Mouse (Mus musculus) liver, embryonic 12.5 days (tissue): ENCODE measurements around the gene Zscan5b. TPM values are rescaled to one million over a fixed set of nuclear protein-coding genes. Genes with fewer than 3 reads are reported as not detected.
A peak's percentile ranks its signal among the peaks of the same experiment; 100 is the strongest.
"Not testable (repeated sequence)": the region's sequence is repeated elsewhere in the genome, so short reads cannot be mapped to it uniquely, and the experiment has no call there.

Experiments
- ATAC-seq: fragments of 200-750 bp; cut with Nextera tagmentation; 2 replicates; pipeline ENCODE4 v1.8.0; 2017; ENCODE audit warnings: moderate number of reproducible peaks, mild to moderate bottlenecking, moderate library complexity
- H3K27ac ChIP-seq: fragments of 300-500 bp; sonication (generic); 2 replicates; pipeline ENCODE4 v1.5.1; 2016; ENCODE audit warnings: mild to moderate bottlenecking
- H3K27me3 ChIP-seq: fragments of 300-500 bp; sonication (generic); replicated peaks from 2 replicates; pipeline ENCODE4 v1.6.1; 2016; ENCODE audit warnings: mild to moderate bottlenecking, moderate library complexity
- H3K36me3 ChIP-seq: fragments of 300-500 bp; sonication (generic); 2 replicates; pipeline ENCODE4 v1.6.1; 2016; ENCODE audit warnings: mild to moderate bottlenecking, moderate library complexity
- H3K4me1 ChIP-seq: fragments of 300-500 bp; sonication (generic); 2 replicates; pipeline ENCODE4 v1.6.1; 2016
- H3K4me2 ChIP-seq: fragments of 300-500 bp; sonication (generic); 2 replicates; pipeline ENCODE4 v1.6.1; 2016; ENCODE audit warnings: mild to moderate bottlenecking, moderate library complexity
- H3K4me3 ChIP-seq: fragments of 300-500 bp; sonication (generic); 2 replicates; pipeline ENCODE4 v1.5.1; 2016; ENCODE audit warnings: mild to moderate bottlenecking, moderate library complexity
- H3K9ac ChIP-seq: fragments of 300-500 bp; sonication (generic); 2 replicates; pipeline ENCODE4 v1.6.1; 2016; ENCODE audit warnings: mild to moderate bottlenecking, moderate library complexity
- H3K9me3 ChIP-seq: fragments of 300-500 bp; sonication (generic); replicated peaks from 2 replicates; pipeline ENCODE4 v1.6.1; 2016; ENCODE audit warnings: mild to moderate bottlenecking, moderate library complexity
- WGBS: fragments of 180-500 bp; shearing (Covaris S2); methylation state at CpG from one replicate; pipeline ENCODE4 v1.1.7; 2016; ENCODE audit not compliant: insufficient replicate concordance; 5-methylcytosine and 5-hydroxymethylcytosine counted together
- polyA plus RNA-seq: library from polyadenylated mRNA; unstranded; fragments of >200 nt; fragmentation: Nextera tagmentation; extraction: Ambion mirVana; gene quantifications from 2 replicates; pipeline ENCODE4 v1.2.1, GENCODE M21; 2016

Gene Zscan5b
- polyA plus RNA-seq, 1 experiment from 2014 or later, result not detected

DNA sequence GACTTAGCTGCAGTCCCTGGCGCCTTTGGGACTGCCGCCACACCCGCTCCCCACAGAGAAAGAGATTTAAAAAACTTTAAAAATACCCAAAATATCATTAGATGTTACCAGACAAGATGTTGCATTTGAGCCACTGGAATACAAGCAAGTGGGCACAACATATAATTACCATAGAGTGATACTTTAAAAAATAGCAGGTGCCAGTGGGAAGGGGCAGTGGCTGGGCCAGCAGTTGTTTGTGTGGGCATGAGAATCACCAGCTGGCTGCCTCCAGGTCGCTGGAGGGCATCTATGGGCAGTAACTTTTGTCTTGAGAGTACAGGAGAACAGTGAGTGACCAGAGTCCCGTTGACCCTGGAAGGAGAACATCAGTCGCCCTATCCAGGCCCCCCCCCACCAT, 30.3 kb downstream of the Zscan5b start, which contains the start of gene Epp13:
Gene Epp13 (plus strand): TSS at position 301 of the 400 bp plus-strand sequence.
- H3K9me3 ChIP-seq, result no peaks in the 10 kb centered on the region
- no peak within 1 kb of the TSS for H3K4me3 ChIP-seq
- H3K27ac ChIP-seq, result no peak within 1 kb of the TSS
- 73% methylated on average over 6 of the region's 6 CpGs for WGBS
- H3K36me3 ChIP-seq, result no peaks in the 10 kb centered on the region
- no peak within 1 kb of the TSS for H3K4me2 ChIP-seq
- no peak within 1 kb of the TSS for H3K9ac ChIP-seq
- H3K27me3 ChIP-seq, result no peaks in the 10 kb centered on the region
- no peak for ATAC-seq
- no peaks in the 10 kb centered on the region for H3K4me1 ChIP-seq

DNA sequence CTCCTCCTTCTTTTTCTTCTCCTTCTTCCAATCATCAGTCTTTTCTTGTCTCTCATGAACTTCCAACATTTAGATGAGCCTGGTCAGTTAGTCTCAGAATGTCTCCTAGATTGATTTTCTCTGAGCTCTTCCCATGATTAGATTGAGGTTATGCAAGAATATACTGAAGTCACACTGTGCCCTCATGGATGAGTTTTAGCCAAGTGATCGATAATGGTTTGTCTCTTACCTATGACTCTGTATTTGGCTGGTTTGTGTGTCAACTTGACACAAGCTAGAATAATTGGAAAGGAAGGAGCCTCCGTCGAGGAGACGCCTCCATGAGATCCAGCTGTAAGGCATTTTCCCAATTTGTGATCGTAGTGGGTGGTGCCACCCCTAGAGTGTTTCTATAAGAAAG, 32.4 kb downstream of the Zscan5b start:
- ATAC-seq, result no peak
- WGBS, result 65% methylated on average over 5 of the region's 5 CpGs
- Histone ChIP-seq H3K36me3 (no peaks in the 10 kb centered on the region), H3K4me2 (no peak overlapping the region), H3K9ac (no peak overlapping the region), H3K9me3 (no peaks in the 10 kb centered on the region), H3K4me3 (no peak overlapping the region), H3K4me1 (no peaks in the 10 kb centered on the region), H3K27me3 (peaks cover 7% of the 10 kb centered on the region; the same call in 1 of the 2 replicates), H3K27ac (no peak overlapping the region)

GRCm38 (mm10) chr7:6257386-6257785, 35.3 kb downstream of the Zscan5b start:
- no peaks in the 10 kb centered on the region for H3K9me3 ChIP-seq
- H3K36me3 ChIP-seq, result no peaks in the 10 kb centered on the region
- H3K27me3 ChIP-seq, result peaks cover 9% of the 10 kb centered on the region; the same call in 1 of the 2 replicates
- ATAC-seq, result no peak
- no peak overlapping the region for H3K9ac ChIP-seq
- H3K4me1 ChIP-seq, result no peaks in the 10 kb centered on the region
- no peak overlapping the region for H3K27ac ChIP-seq
- H3K4me3 ChIP-seq, result no peak overlapping the region
- WGBS, result 57% methylated on average over 4 of the region's 4 CpGs
- no peak overlapping the region for H3K4me2 ChIP-seq

GRCm38 (mm10) chr7:6258232-6259220, 36.4 kb downstream of the Zscan5b start:
- Histone ChIP-seq H3K36me3 (no peaks in the 10 kb centered on the region), H3K27me3 (peaks cover 9% of the 10 kb centered on the region; the same call in 1 of the 2 replicates), H3K9me3 (no peaks in the 10 kb centered on the region), H3K4me3 (no peak overlapping the region), H3K4me1 (no peaks in the 10 kb centered on the region), H3K4me2 (no peak overlapping the region), H3K9ac (no peak overlapping the region), H3K27ac (no peak overlapping the region)
- 41% methylated on average over 16 of the region's 16 CpGs for WGBS
- ATAC-seq, result no peak

- not testable (repeated sequence) for H3K9me3 ChIP-seq, H3K4me2 ChIP-seq, H3K36me3 ChIP-seq, H3K27ac ChIP-seq, H3K4me3 ChIP-seq, H3K4me1 ChIP-seq, ATAC-seq, H3K27me3 ChIP-seq, H3K9ac ChIP-seq
- 17% methylated on average over 2 of the region's 2 CpGs for WGBS
Observed at GRCm38 (mm10) chr7:6260004-6260403, 37.9 kb downstream of the Zscan5b start.

DNA sequence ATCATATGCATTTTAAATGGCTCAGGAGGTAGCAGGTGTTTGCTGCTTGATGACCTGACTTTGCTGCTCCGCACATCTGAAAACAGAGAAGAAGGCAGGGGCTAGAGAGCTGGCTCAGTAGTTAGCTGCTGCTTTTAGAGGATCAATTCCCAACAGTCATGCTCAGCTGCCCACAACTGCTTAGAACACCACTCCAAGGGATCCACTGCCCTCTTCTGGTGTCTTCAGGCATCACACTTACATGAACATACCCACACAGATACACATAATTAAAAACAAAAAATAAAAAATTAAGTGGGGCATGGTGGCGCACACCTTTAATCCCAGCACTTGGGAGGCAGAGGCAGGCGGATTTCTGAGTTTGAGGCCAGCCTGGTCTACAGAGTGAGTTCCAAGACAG, 40.0 kb downstream of the Zscan5b start:
- Histone ChIP-seq H3K27ac (no peak overlapping the region), H3K4me1 (no peaks in the 10 kb centered on the region), H3K27me3 (peaks cover 9% of the 10 kb centered on the region; the same call in 1 of the 2 replicates), H3K36me3 (no peaks in the 10 kb centered on the region), H3K9ac (no peak overlapping the region), H3K4me3 (no peak overlapping the region), H3K4me2 (no peak overlapping the region), H3K9me3 (no peaks in the 10 kb centered on the region)
- no peak for ATAC-seq
- WGBS, result 57% methylated on average over 3 of the region's 3 CpGs

DNA sequence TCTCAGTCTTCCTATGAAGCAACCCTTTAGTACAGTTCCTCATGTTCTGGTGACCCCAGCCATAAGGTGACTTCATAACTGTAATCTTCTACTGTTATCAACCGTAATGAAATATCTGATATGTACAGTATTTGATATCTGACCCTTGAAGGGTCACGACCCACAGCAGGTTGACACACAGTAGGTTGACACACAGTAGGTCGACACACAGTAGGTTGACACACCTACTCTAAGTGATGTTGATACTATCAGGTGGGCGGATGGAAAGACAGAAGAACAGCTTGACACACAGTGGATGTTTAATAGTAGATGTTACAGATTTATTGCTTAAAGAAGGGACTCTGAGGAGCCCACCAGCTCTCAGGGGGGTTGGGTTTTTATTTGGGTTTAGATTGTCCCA, 40.9 kb downstream of the Zscan5b start:
- H3K4me2 ChIP-seq, result no peak overlapping the region
- no peak overlapping the region for H3K27ac ChIP-seq
- no peak overlapping the region for H3K9ac ChIP-seq
- no peak for ATAC-seq
- no peaks in the 10 kb centered on the region for H3K36me3 ChIP-seq
- H3K27me3 ChIP-seq, result peaks cover 9% of the 10 kb centered on the region; the same call in 1 of the 2 replicates
- 53% methylated on average over 4 of the region's 4 CpGs for WGBS
- H3K4me1 ChIP-seq, result no peaks in the 10 kb centered on the region
- H3K4me3 ChIP-seq, result no peak overlapping the region
- H3K9me3 ChIP-seq, result no peaks in the 10 kb centered on the region

DNA sequence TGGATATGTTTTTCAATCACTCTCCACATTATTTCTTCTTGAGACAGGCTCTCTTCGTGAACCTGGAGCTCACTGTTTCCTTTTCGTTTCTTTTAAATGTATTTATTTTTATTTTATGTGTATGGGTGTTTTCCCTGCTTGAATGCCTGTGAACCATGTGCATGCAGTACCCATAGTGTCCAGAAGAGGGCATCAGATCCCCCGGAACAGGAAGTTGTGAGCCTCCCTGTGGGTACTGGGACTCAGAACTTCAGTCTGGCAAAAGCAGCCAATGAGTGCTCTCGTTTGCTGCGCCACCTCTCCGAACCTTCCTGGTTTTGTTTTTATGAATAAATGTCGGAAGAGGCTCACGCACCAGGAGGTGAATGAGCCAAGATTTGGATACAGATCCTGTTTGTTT, 43.6 kb downstream of the Zscan5b start:
- Histone ChIP-seq H3K4me2 (no peak overlapping the region), H3K9ac (no peak overlapping the region), H3K27ac (no peak overlapping the region), H3K4me1 (no peaks in the 10 kb centered on the region), H3K4me3 (no peak overlapping the region), H3K9me3 (no peaks in the 10 kb centered on the region), H3K36me3 (no peaks in the 10 kb centered on the region), H3K27me3 (no peaks in the 10 kb centered on the region)
- no peak for ATAC-seq
- 42% methylated on average over 8 of the region's 8 CpGs for WGBS

DNA sequence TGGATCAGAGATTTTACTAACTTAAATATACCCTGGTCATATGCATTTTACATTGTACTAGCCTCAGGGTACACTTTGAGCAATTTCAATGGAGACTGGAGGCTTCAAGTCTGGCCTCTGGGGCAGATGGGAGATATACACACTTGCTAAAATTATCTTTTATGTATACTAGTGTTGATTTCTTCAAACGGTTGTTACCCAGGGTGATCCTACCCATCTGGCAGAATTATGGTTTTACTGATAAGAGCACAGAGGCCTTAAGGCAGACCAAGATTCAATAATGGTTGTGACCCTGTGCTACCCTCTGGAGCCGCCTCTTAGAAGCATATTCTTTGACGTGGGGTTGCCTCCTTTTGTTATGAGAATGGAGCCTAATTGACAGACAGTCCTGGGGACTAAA, 55.8 kb downstream of the Zscan5b start:
- no peak overlapping the region for H3K4me3 ChIP-seq
- H3K27ac ChIP-seq, result no peak overlapping the region
- H3K9me3 ChIP-seq, result no peaks in the 10 kb centered on the region
- peaks cover 18% of the 10 kb centered on the region for H3K4me1 ChIP-seq
- peak; percentile 85 for ATAC-seq
- 20% methylated on average over 3 of the region's 3 CpGs for WGBS
- no peaks in the 10 kb centered on the region for H3K27me3 ChIP-seq
- H3K36me3 ChIP-seq, result no peaks in the 10 kb centered on the region
- no peak overlapping the region for H3K4me2 ChIP-seq
- H3K9ac ChIP-seq, result no peak overlapping the region

DNA sequence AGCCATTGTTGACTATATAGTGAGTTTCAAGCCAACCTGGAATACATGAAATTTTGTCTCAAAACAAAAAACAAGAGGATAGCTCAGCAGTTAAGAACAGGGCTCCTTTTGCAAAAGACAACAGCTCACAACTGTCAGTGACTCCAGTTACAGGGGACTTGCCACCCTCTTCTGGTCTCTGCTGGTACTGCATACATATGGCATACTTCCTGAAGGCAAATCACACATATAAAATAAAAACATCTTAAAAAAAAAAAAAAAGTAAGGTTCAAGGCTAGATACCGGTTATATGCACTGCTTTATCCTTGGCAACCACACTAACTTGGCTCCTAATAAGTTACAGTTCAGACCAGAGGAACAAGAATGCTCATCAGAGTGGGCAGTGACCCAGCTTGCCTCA, 60.7 kb downstream of the Zscan5b start:
- Histone ChIP-seq H3K9me3 (no peaks in the 10 kb centered on the region), H3K27ac (peak overlapping the region; percentile 78), H3K4me3 (peak overlapping the region; percentile 68), H3K9ac (peak overlapping the region; percentile 76), H3K36me3 (no peaks in the 10 kb centered on the region), H3K27me3 (no peaks in the 10 kb centered on the region), H3K4me1 (peaks cover 44% of the 10 kb centered on the region), H3K4me2 (peak overlapping the region; percentile 79)
- WGBS, result 0% methylated on average over 1 of the region's 1 CpGs
- no peak for ATAC-seq

- ATAC-seq, result peak; percentile 41
- Histone ChIP-seq H3K27ac (peak overlapping the region; percentile 78), H3K27me3 (no peaks in the 10 kb centered on the region), H3K36me3 (no peaks in the 10 kb centered on the region), H3K4me3 (peak overlapping the region; percentile 68), H3K9me3 (no peaks in the 10 kb centered on the region), H3K4me2 (peak overlapping the region; percentile 79), H3K4me1 (peaks cover 44% of the 10 kb centered on the region), H3K9ac (peak overlapping the region; percentile 76)
- WGBS, result 1% methylated on average over 23 of the region's 23 CpGs
Observed at GRCm38 (mm10) chr7:6283451-6284075, 61.5 kb downstream of the Zscan5b start.

- Histone ChIP-seq H3K4me3 (no peak overlapping the region), H3K27ac (no peak overlapping the region), H3K27me3 (no peaks in the 10 kb centered on the region), H3K4me2 (peak overlapping the region; percentile 79; the same call in 1 of the 2 replicates), H3K9ac (no peak overlapping the region), H3K36me3 (0 out of 2 replicates have a peak, but pooled peaks cover 1% of the 10 kb centered on the region), H3K9me3 (no peaks in the 10 kb centered on the region), H3K4me1 (peaks cover 44% of the 10 kb centered on the region)
- no peak for ATAC-seq
- WGBS, result 80% methylated on average over 4 of the region's 4 CpGs
Observed at GRCm38 (mm10) chr7:6284442-6285012, 62.4 kb downstream of the Zscan5b start.
